Mouse (Mus musculus) heart, postnatal 25 days (tissue): ENCODE data around the gene Rab3c. TPM values are rescaled to one million over a fixed set of nuclear protein-coding genes. Genes with fewer than 3 reads are reported as not detected.

Experiments
- DNase-seq: peaks from one replicate; pipeline ENCODE4 v3.0.0; 2022; ENCODE audit warnings: low spot score
- intact Hi-C: fragments of 180-260 bp; cut with DNase I; formaldehyde crosslinking; loops from one replicate; pipeline ENCODE4 v1.15.1; 2025
- total RNA-seq, 2 experiments: library from RNA; stranded (reverse); gene quantifications; 2 replicates each; pipeline ENCODE4 v1.2.3; 2021

Rab3c gene
- total RNA-seq, 2 experiments from 2014 or later: 0.03 to 0.14 TPM

- intact Hi-C loops: no loop called here
- no peak for DNase-seq
These were observed 242.3 kb downstream of the Rab3c start for GRCm38 (mm10) chr13:110038521-110038920.

DNA sequence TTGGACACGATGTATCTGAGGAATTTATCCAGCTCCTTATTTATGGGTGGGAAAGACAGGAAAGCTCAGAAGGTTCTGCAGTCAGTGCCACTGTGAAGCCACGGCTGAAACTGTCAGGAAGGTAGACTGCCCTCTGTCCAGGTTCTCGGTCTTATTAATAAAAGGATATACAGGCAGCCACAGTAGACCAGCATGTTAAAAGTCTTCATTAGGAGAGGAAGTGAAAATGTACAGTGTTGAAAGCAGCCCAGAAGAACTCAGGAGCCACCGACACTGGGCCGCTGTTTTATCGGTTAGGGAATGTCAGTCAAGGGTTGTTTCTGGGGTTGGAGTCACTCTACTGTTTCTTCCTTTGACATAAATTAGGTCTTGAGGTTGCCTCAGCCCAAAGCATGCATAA, 245.9 kb downstream of the Rab3c start:
- intact Hi-C loops: no loop called here
- DNase-seq: no peak

- intact Hi-C loops: no loop called here
- DNase-seq: no peak
These were observed 246.8 kb downstream of the Rab3c start for GRCm38 (mm10) chr13:110034041-110034440.

DNA sequence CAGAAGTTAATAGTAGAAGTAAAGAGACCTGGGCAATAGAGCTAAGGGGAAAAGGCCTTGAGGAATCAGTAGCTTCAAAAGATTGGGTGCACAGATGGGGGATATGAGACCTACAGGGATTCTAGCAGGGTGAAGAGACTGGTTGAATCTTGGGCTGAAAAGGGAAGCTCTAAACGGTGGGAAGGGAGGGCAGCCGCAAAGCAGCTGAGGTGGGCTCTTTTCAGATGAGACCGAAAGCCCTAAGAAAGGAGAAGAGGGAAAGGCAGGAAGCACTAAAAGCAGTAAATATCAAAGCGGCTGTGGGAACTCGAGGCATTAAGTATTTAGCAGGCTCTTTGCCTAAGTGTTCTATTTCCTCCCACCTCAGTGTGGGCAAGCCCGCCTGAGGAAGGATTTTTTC, 248.9 kb downstream of the Rab3c start:
- intact Hi-C loops: no loop called here
- DNase-seq: no peak

- intact Hi-C loops: no loop called here
- DNase-seq: no peak
These were observed 249.7 kb downstream of the Rab3c start for GRCm38 (mm10) chr13:110031061-110031460.

- DNase-seq: no peak
- intact Hi-C loops: no loop called here
These were observed 256.2 kb downstream of the Rab3c start for GRCm38 (mm10) chr13:110024381-110025161.

DNA sequence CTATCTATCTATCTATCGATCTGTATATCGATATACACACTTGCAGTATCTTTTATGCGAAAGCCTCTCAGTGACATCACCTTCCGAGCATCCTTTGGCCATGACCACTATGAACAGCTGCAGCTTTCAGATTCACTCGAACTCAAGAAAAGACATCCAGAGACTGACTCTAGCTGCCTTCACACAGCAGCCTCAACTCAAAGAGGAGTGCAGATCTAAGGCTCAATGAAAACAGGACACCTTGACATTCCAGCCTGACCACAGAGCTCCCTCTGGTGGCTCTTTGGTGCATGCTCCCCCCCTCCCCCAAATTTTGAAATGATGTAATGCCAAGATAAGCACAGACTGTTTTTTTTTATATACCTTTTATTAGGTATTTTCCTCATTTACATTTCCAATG, 257.8 kb downstream of the Rab3c start:
- intact Hi-C loops: no loop called here
- no peak for DNase-seq

GRCm38 (mm10) chr13:110019774-110020173, 261.0 kb downstream of the Rab3c start:
- intact Hi-C loops: loop anchor here (5.0 kb wide), 1 partner anchor 242 kb away; no protein-coding TSS in a partner anchor
- no peak for DNase-seq

GRCm38 (mm10) chr13:110018941-110019743, 261.7 kb downstream of the Rab3c start:
- intact Hi-C loops: loop anchor here (1.0 to 5.0 kb wide), 2 partner anchors 97 to 242 kb away; no protein-coding TSS in a partner anchor
- DNase-seq: no peak

DNA sequence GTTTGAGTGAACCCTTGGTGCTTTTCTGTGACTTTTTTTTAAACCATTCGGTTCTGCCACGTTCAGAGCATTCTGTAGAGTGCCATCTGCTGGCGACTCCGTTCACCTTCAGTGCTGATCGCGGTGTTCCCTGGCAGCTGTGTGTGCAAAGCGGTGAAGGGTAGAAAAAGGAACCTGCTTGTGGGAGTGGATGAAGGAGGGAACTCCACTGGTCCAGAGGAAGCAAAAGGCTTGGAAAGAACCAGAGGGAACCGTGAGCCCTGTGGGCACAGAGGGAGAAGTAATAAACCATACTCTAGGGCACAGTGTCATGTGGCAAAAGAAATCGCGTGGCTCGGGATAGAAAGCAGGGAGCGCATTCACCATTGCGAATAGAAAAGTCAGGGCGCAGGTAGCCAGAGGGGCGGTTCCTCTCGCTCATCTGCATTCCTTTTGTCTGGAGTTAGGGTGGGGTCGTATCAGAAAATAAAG, 262.3 kb downstream of the Rab3c start:
- intact Hi-C loops: loop anchor here (1.0 to 5.0 kb wide), 2 partner anchors 96 to 241 kb away; no protein-coding TSS in a partner anchor

GRCm38 (mm10) chr13:110012029-110012428, 268.8 kb downstream of the Rab3c start:
- no peak for DNase-seq
- intact Hi-C loops: no loop called here

More for the DNA sequence above, 262.3 kb downstream of the Rab3c start:
- DNase-seq: peak; percentile 33

DNA sequence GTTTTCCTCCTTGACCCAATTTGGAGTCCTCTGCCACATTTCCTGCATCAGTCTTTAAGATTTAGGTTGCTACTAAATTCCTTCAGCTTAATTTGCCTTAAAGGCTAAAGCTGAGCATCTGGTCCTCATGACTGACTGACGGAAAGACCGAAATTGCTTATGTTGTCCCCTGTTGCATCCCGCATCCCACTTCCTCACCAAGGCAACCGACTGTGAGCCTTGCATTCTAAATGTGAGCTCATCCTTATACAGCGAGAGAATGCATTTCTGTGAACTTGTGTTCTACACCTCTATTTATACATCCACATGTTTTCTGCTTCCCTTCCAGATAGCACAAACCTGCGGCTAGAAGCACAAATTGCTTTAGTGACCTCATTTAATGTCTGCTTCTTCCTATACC, 269.9 kb downstream of the Rab3c start:
- DNase-seq: no peak
- intact Hi-C loops: no loop called here

DNA sequence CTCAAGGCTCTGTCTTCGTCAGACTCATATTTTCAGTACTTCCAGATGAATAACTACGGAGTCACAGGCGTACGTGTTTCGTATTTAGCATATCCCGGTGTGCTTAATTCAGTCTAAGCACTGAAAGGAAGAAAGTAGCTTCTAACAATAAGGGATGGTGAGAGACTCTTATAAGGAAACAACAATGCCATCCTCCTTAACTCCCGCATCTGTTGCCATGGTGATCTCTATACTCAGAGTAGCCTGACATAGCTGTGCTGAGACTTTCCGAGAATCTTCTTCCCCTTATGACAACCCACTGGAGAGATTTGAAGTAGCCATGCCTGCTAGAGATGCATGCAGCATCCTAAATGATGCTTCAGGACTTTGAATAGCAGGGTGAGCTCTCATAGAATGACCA, 272.3 kb downstream of the Rab3c start:
- no peak for DNase-seq
- intact Hi-C loops: no loop called here

- intact Hi-C loops: no loop called here
- DNase-seq: no peak
These were observed 274.6 kb downstream of the Rab3c start for GRCm38 (mm10) chr13:110006106-110006781.

Other genes starting within 250 kb of the Rab3c start
- under 1 TPM; 0.11 to 0.23 TPM for gene Gapt, start 76.2 kb upstream of the Rab3c start, total RNA-seq
- 10 to 100 TPM; 29.5 to 32.4 TPM for gene Plk2, start 114.0 kb upstream of the Rab3c start, total RNA-seq